Mouse (Mus musculus): Measurements from ENCODE around the gene Man1a2. TPM values are rescaled to one million over a fixed set of nuclear protein-coding genes. Genes with fewer than 3 reads are reported as not detected.

Man1a2 gene
- polyA plus RNA-seq, 1 experiment from 2014 or later: 74.4 TPM

- no peak for DNase-seq (ENCODE audit: low spot score)
- no peaks in the 10 kb centered on the region for H3K27me3 ChIP-seq (replicated peaks; ENCODE audit: insufficient read depth, low read length)
- TF ChIP-seq CTCF (IDR thresholded peaks at IDR 0.05): no peak
- TF ChIP-seq EP300 (IDR thresholded peaks at IDR 0.05): no peak
Measured at GRCm38 (mm10) chr3:100720786-100721300, 35.5 kb upstream of the Man1a2 start.

GRCm38 (mm10) chr3:100716241-100716640 lies 30.9 kb upstream of the Man1a2 start:
- DNase-seq (ENCODE audit: low spot score) (peak; percentile 27), ATAC-seq (no peak)
- H3K9me3 ChIP-seq (ENCODE audit: low read length): no peaks in the 10 kb centered on the region
- no peaks in the 10 kb centered on the region for H3K36me3 ChIP-seq (ENCODE audit: insufficient read depth, low read length)
- WGBS: 33% methylated on average over 7 of the region's 7 CpGs
- no peak overlapping the region for H3K9ac ChIP-seq (replicated peaks; ENCODE audit: low read depth)
- no peak overlapping the region for H3K27ac ChIP-seq (ENCODE audit: low read length)
- H3K4me3 ChIP-seq (ENCODE audit: low read depth, low read length): no peak overlapping the region
- H3K27me3 ChIP-seq (replicated peaks; ENCODE audit: insufficient read depth, low read length): no peaks in the 10 kb centered on the region
- no peak overlapping the region for H3K4me2 ChIP-seq (replicated peaks; ENCODE audit: low read depth, low read length)
- H3K4me1 ChIP-seq (ENCODE audit: insufficient read depth, low read depth, low read length): no peaks in the 10 kb centered on the region
- TF ChIP-seq CTCF (IDR thresholded peaks at IDR 0.05): no peak
- TF ChIP-seq EP300 (IDR thresholded peaks at IDR 0.05): no peak

More at GRCm38 (mm10) chr3:100720786-100721300, 35.5 kb upstream of the Man1a2 start:
- no peak for ATAC-seq
- Histone ChIP-seq H3K4me2 (replicated peaks; ENCODE audit: low read depth, low read length) (no peak overlapping the region), H3K27ac (ENCODE audit: low read length) (no peak overlapping the region), H3K9me3 (ENCODE audit: low read length) (no peaks in the 10 kb centered on the region), H3K4me3 (ENCODE audit: low read depth, low read length) (no peak overlapping the region), H3K36me3 (ENCODE audit: insufficient read depth, low read length) (no peaks in the 10 kb centered on the region), H3K9ac (replicated peaks; ENCODE audit: low read depth) (no peak overlapping the region), H3K4me1 (ENCODE audit: insufficient read depth, low read depth, low read length) (no peaks in the 10 kb centered on the region)
- WGBS: 97% methylated on average over 5 of the region's 5 CpGs

GRCm38 (mm10) chr3:100715367-100715766 lies 30.1 kb upstream of the Man1a2 start:
- Histone ChIP-seq H3K27ac (ENCODE audit: low read length) (no peak overlapping the region), H3K4me3 (ENCODE audit: low read depth, low read length) (no peak overlapping the region), H3K4me1 (ENCODE audit: insufficient read depth, low read depth, low read length) (no peaks in the 10 kb centered on the region), H3K9ac (replicated peaks; ENCODE audit: low read depth) (no peak overlapping the region), H3K4me2 (replicated peaks; ENCODE audit: low read depth, low read length) (no peak overlapping the region), H3K9me3 (ENCODE audit: low read length) (no peaks in the 10 kb centered on the region), H3K27me3 (replicated peaks; ENCODE audit: insufficient read depth, low read length) (no peaks in the 10 kb centered on the region), H3K36me3 (ENCODE audit: insufficient read depth, low read length) (no peaks in the 10 kb centered on the region)
- no peak for DNase-seq (ENCODE audit: low spot score)
- ATAC-seq: no peak
- TF ChIP-seq EP300 (IDR thresholded peaks at IDR 0.05): no peak
- TF ChIP-seq CTCF (IDR thresholded peaks at IDR 0.05): no peak
- WGBS: 70% methylated on average over 4 of the region's 4 CpGs

- TF ChIP-seq EP300 (IDR thresholded peaks at IDR 0.05) (no peak), CTCF (IDR thresholded peaks at IDR 0.05) (no peak)
- DNase-seq (ENCODE audit: low spot score): no peak
- H3K4me2 ChIP-seq (replicated peaks; ENCODE audit: low read depth, low read length): no peak overlapping the region
- no peak overlapping the region for H3K9ac ChIP-seq (replicated peaks; ENCODE audit: low read depth)
- no peak overlapping the region for H3K27ac ChIP-seq (ENCODE audit: low read length)
- H3K9me3 ChIP-seq (ENCODE audit: low read length): no peaks in the 10 kb centered on the region
- WGBS: 61% methylated on average over 11 of the region's 11 CpGs
- H3K4me3 ChIP-seq (ENCODE audit: low read depth, low read length): no peak overlapping the region
- no peaks in the 10 kb centered on the region for H3K36me3 ChIP-seq (ENCODE audit: insufficient read depth, low read length)
- no peaks in the 10 kb centered on the region for H3K27me3 ChIP-seq (replicated peaks; ENCODE audit: insufficient read depth, low read length)
- H3K4me1 ChIP-seq (ENCODE audit: insufficient read depth, low read depth, low read length): no peaks in the 10 kb centered on the region
- ATAC-seq: no peak
Measured at GRCm38 (mm10) chr3:100713142-100714005, 28.1 kb upstream of the Man1a2 start.

- no peaks in the 10 kb centered on the region for H3K9me3 ChIP-seq (ENCODE audit: low read length)
- no peak overlapping the region for H3K4me2 ChIP-seq (replicated peaks; ENCODE audit: low read depth, low read length)
- WGBS: 25% methylated on average over 7 of the region's 7 CpGs
- no peak overlapping the region for H3K27ac ChIP-seq (ENCODE audit: low read length)
- no peaks in the 10 kb centered on the region for H3K4me1 ChIP-seq (ENCODE audit: insufficient read depth, low read depth, low read length)
- H3K36me3 ChIP-seq (ENCODE audit: insufficient read depth, low read length): no peaks in the 10 kb centered on the region
- no peak overlapping the region for H3K4me3 ChIP-seq (ENCODE audit: low read depth, low read length)
- peak; percentile 48 for DNase-seq (ENCODE audit: low spot score)
- TF ChIP-seq EP300 (IDR thresholded peaks at IDR 0.05): no peak
- TF ChIP-seq CTCF (IDR thresholded peaks at IDR 0.05): no peak
- no peaks in the 10 kb centered on the region for H3K27me3 ChIP-seq (replicated peaks; ENCODE audit: insufficient read depth, low read length)
- H3K9ac ChIP-seq (replicated peaks; ENCODE audit: low read depth): no peak overlapping the region
- ATAC-seq: peak; percentile 65
Measured at GRCm38 (mm10) chr3:100712140-100712539, 26.8 kb upstream of the Man1a2 start.

GRCm38 (mm10) chr3:100711486-100711885 lies 26.2 kb upstream of the Man1a2 start:
- Histone ChIP-seq H3K27me3 (replicated peaks; ENCODE audit: insufficient read depth, low read length) (no peaks in the 10 kb centered on the region), H3K9ac (replicated peaks; ENCODE audit: low read depth) (no peak overlapping the region), H3K36me3 (ENCODE audit: insufficient read depth, low read length) (no peaks in the 10 kb centered on the region), H3K4me2 (replicated peaks; ENCODE audit: low read depth, low read length) (no peak overlapping the region), H3K9me3 (ENCODE audit: low read length) (no peaks in the 10 kb centered on the region), H3K27ac (ENCODE audit: low read length) (no peak overlapping the region), H3K4me3 (ENCODE audit: low read depth, low read length) (no peak overlapping the region), H3K4me1 (ENCODE audit: insufficient read depth, low read depth, low read length) (no peaks in the 10 kb centered on the region)
- no peak for TF ChIP-seq EP300 (IDR thresholded peaks at IDR 0.05)
- TF ChIP-seq CTCF (IDR thresholded peaks at IDR 0.05): no peak
- 26% methylated on average over 4 of the region's 4 CpGs for WGBS
- no peak for DNase-seq (ENCODE audit: low spot score)
- no peak for ATAC-seq
